Mouse (Mus musculus) kidney, adult 2 months (tissue): Measurements from ENCODE around the gene Neurl4.

ENCODE experiments used
- CTCF ChIP-seq: fragments of 200-500 bp; conservative IDR thresholded peaks from 2 replicates; pipeline ENCODE4 v1.5.1; 2011; ENCODE audit warnings: low read depth, mild to moderate bottlenecking, control low read depth, low read length, moderate library complexity, mixed read lengths; ENCODE audit not compliant: insufficient read depth, insufficient read length
- POLR2A ChIP-seq: fragments of 200-500 bp; IDR thresholded peaks from one replicate; pipeline ENCODE4 v1.6.1; 2011; ENCODE audit warnings: low read depth, low read length, control low read depth

DNA sequence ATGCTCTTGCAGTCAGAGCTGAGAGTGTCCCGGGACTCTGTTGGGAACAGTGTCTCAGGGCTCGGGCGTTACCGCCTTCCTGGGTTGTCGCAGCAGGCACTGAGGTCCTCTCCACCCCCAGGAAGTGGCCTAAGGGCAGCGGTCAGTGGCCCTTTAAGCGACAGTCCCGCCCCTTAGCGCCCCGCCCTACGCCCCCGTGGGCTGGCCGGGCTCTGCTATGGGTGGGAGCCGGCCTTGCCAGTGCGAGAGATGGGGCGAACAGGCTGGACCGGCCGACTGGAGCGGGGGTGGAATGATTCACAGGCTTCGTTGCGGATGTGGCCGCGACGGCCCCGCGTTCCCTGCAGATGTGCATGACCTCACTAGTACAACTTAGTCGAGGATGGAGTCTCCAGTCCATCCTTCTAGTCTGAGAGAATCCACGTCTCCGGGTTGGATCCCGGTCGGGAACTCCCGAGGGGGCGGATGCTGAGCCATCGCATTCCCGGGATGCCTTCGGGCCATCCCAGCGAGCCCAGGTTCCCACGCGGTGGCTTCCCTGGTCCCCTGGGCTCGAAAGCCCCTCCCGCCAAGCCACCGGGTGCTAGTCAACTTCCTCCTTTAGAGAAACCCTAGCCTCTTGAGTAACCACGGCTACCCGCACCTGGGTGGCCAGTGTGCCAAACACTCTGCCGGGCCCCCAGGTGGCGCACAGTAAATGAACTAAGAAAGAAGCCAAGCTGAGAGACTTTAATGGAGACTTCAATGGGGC is 19.8 kb upstream of the Neurl4 start, which contains the start of gene Kctd11:
- TF ChIP-seq CTCF, result peak; percentile 29; the same call in 1 of the 2 replicates
- peak; percentile 56 for TF ChIP-seq POLR2A
